Mouse (Mus musculus): ENCODE data around the gene 4932438A13Rik. TPM values are rescaled to one million over a fixed set of nuclear protein-coding genes. Genes with fewer than 3 reads are reported as not detected.

The 4932438A13Rik gene
- polyA plus RNA-seq, 2 experiments from 2014 or later = 52.6 to 74.6 TPM

GRCm38 (mm10) chr3:36941572-36941971 lies 78.7 kb downstream of the 4932438A13Rik start:
- no peak for ATAC-seq

- no peak for ATAC-seq
Observed at GRCm38 (mm10) chr3:36942108-36942507, 79.2 kb downstream of the 4932438A13Rik start.

GRCm38 (mm10) chr3:36943706-36944105 lies 80.8 kb downstream of the 4932438A13Rik start:
- no peak for ATAC-seq

GRCm38 (mm10) chr3:37037979-37038378 lies 175.1 kb downstream of the 4932438A13Rik start:
- ATAC-seq = no peak

GRCm38 (mm10) chr3:37039811-37040210 lies 176.9 kb downstream of the 4932438A13Rik start:
- no peak for ATAC-seq

- ATAC-seq = no peak
Observed at GRCm38 (mm10) chr3:37051491-37051890, 188.6 kb downstream of the 4932438A13Rik start.

- ATAC-seq = no peak
Observed at GRCm38 (mm10) chr3:37063406-37063805, 200.5 kb downstream of the 4932438A13Rik start, which contains the start of gene Adad1. TSS of gene Adad1 (plus strand) at chr3:37063527.

- ATAC-seq = no peak
Observed at GRCm38 (mm10) chr3:37073211-37073610, 210.3 kb downstream of the 4932438A13Rik start.

- ATAC-seq = no peak
Observed at GRCm38 (mm10) chr3:37084860-37085259, 222.0 kb downstream of the 4932438A13Rik start.

GRCm38 (mm10) chr3:37090721-37091120 lies 227.8 kb downstream of the 4932438A13Rik start:
- no peak for ATAC-seq

Other genes with a start within 250 kb of the 4932438A13Rik start
- under 1 TPM in 1 of 2 experiments, not detected in 1; 0.17 TPM for gene Bbs7, start 249.6 kb upstream of the 4932438A13Rik start, polyA plus RNA-seq (2017; shearing (Covaris generic))
- gene Trpc3, start 172.9 kb upstream of the 4932438A13Rik start, polyA plus RNA-seq (2017; shearing (Covaris generic)) = 1 to 10 TPM in 1 of 2 experiments, not detected in 1; 1.3 TPM
- gene Adad1, start 200.4 kb downstream of the 4932438A13Rik start, polyA plus RNA-seq (2017; shearing (Covaris generic)) = not detected

All from activated CD4-positive, CD25-positive, alpha-beta regulatory T cell, adult 4 months (primary cell).